Mouse (Mus musculus): ENCODE results near the gene Mamdc4. TPM values are rescaled to one million over a fixed set of nuclear protein-coding genes. Genes with fewer than 3 reads are reported as not detected.
"Not testable (repeated sequence)": the region's sequence is repeated elsewhere in the genome, so short reads cannot be mapped to it uniquely, and the experiment has no call there.

Gene Mamdc4
- total RNA-seq, 2 experiments from 2014 or later, result 1.7 to 2.6 TPM

DNA sequence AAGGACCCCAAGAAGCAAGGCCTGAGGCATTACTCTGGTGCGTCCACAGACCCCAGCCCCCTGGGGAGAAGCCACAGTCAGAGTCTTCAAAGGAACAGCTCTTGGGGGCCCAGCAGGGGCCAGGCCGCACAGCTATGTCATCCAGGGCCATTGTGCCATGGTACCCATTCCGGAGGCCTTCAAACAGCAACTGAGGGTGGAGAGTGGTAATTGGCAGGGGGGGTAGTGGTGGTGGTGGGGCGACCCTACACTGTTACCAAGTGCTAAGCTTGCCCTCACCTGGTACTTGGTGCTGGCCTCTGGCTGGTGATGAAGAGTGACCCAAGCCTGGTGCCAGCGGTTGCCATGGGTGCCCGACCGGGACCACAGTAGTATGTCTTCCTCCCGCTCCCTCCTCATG lies 8.9 kb downstream of the Mamdc4 start:
- no peak for DNase-seq (ENCODE audit: low spot score in 2 of 2)

DNA sequence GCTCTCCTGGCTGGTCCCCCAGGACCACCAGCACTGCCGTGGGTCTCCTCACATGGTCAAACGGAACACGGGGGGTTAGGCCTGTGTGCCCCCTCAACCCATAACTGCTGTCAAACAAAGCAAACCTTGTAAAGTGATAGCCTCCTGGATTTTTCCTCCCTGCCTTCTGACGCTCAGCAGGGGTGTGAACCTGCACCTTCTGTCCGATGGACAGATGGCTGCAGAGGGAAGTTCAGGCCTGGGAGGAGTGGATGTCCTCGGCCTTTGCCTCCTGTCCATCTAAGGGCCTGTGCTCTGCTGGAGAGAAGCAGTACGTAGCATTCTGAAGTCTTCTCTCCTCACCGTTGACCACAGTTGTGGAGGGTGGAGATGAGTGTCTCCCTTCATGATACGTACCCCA lies 12.7 kb downstream of the Mamdc4 start:
- DNase-seq (ENCODE audit: low spot score in 2 of 2), result no peak

DNA sequence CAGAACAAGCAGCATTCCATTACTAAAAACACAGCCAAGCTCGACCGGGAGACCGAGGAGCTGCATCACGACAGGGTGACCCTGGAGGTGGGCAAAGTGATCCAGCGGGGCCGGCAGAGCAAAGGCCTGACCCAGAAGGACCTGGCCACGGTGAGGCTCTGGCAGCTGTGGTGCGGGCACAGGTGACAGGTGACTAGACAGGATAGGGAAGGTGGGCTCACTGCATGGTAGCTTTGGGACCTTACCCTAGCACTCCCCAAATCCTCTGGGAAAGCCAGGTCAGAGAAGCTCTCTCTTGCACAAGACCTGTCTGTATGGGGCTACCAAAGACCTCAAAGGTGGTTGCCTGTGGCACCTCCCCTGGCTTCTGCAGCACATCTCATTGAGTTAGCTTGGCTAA lies 14.1 kb downstream of the Mamdc4 start:
- DNase-seq (ENCODE audit: low spot score in 2 of 2), result no peak

DNA sequence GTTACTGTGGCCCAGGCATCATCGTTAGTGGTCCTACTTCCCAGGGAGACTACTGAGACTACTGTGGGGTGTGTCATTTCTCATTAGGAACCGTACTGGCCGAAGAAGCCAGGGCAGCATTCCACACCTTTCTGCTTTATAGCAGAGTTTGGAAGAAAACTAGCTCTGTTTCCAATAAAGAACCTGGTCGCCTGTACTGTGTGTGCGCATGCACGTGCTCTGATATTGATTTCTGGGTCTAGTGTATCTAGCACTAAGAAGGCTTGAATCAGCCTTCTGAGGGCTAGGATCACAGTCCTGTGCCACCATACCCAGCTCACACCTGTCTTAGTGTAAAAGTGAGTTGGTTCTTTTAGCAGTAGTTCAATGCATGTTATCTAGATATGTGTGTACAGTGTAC lies 15.9 kb downstream of the Mamdc4 start:
- no peak for DNase-seq (ENCODE audit: low spot score in 2 of 2)

DNA sequence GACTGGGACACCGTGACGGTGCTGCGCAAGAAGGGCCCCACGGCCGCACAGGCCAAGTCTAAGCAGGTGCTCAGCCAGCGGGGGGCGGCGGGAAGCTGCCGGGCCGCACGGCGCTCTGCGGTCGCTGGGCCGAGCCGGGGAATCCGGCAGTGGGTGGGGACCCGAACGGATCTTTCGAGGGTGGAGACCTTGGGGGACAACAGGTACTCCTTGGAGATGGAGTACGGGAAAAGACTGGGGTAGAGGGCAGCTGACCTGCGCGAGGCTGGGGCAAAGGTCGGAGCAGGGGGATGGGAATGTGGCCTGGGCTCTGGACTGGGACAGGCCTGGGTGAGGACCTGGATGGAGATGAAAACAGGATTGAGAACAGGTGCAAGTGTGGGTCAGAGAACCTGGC lies 16.7 kb downstream of the Mamdc4 start:
- DNase-seq (ENCODE audit: low spot score in 2 of 2), result no peak

DNA sequence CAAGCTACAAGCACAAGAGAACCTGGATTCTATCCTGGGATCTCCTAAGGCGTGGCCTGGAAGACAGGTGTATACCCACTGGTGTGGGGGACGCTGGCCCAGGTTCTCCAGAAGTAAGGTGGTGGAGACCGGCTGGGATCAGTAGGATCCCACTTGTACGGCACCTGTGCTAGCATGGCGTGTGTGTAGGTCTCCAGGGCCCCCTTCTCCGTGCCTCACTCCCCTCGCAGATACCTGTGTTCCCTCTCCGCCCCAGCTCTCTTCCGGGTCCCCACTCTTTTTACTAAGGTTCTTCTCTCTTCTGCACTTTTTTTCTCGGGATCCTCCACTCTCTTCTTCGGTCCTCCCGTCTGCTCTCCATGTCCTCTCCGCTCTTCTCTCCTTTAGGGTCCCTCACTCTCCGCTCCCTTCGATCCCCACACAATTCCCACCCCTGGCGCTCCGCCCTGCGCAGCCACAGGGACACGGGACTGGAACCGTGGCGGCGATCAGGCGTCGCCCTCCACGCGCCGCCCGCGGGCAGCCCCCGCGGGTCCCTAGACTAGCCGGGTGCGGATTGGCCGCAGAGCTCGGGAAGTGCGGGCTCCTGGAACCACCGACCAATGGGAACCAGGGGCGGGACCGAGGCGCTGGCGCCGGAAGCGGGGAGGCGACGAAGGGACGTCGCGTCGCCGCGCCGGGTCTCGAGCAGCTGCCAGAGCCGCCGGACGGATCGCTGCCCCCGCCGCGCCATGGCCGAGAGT lies 17.3 kb downstream of the Mamdc4 start, which contains the start of gene Edf1:
Gene Edf1, plus strand, starts transcription at position 627 of the 743 bp plus-strand sequence.
- peak; percentile 91 to 96 for DNase-seq (ENCODE audit: low spot score in 2 of 2)

DNA sequence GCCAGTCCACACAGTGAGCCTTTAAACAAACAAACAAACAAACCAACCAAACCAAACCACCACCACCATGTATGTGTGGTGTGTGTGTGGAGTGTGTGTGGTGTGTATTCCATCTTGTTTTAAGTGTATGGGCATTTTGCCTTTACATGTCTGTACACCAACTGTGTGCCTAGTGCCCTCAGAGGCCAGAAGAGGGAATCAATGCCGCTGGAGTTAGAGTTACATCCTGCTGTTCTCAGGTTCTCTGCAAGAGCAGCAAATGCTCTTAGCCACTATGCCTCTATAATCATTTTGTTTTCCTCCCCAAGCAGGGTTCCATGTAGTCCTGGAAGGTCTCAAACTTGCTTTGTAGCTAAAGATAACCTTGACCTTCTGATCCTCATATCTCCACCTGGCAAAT lies 18.3 kb downstream of the Mamdc4 start:
- DNase-seq (ENCODE audit: low spot score in 2 of 2), result no peak

DNA sequence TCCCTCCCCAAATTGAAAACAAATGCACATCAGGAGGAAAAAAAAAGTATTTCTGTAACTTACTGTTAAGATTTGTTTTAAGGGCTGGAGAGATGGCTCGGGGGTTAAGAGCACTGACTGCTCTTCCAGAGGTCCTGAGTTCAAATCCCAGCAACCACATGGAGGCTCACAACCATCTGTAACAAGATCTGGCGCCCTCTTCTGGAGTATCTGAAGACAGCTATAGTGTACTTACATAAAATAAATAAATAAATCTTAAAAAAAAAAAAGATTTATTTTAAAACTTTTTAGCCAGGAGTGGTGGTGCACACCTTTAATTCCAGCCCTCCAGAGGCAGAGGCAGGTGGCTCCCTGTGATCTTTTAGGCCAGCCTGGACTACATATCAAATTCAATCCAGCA lies 19.2 kb downstream of the Mamdc4 start:
- not testable (repeated sequence) for DNase-seq (ENCODE audit: low spot score in 2 of 2)

DNA sequence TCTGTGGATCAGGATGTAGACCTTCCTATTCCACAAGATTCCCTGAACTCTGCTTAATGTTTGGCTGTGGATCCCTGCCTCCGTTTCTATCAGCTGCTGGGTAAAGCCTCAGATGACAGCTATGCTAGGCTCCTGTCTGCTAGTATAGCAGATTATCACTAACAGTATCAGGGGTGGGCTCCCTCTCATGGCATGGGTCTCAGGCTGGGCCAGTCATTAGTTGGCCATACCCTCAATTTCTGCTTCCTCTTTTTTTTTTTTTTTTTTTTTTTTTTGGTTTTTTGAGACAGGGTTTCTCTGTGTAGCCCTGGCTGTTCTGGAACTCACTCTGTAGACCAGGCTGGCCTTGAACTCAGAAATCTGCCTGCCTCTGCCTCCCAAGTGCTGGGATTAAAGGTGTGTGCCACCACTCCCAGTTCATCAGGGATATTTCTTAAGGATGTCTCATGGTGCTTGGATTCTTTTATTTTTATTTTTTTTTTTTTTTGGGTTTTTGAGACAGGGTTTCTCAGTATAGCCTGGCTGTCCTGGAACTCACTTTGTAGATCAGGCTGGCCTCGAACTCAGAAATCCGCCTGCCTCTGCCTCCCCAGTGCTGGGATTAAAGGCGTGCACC lies 21.4 kb downstream of the Mamdc4 start:
- not testable (repeated sequence) for DNase-seq (ENCODE audit: low spot score in 2 of 2)

DNA sequence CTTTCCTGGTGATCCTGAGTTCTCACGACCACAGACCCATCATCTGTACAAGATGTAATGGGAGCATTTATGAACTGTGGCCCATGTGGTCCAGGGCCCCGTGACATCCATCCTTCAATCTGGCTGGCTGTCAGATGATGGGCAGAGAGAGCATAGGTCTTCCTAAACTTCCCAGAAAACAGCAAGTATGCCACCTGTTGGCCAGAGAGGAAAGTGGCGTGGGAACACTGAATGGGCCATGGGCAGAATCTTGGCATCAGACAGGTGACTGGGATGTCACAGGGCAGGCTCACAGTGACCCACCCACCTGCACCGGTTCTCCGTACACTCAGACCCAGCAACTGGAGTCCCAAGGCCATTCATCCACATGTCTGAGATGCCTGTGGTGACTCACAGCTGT lies 23.5 kb downstream of the Mamdc4 start:
- peak in 1 of 2 experiments; percentile 47 for DNase-seq (ENCODE audit: low spot score in 2 of 2)

DNA sequence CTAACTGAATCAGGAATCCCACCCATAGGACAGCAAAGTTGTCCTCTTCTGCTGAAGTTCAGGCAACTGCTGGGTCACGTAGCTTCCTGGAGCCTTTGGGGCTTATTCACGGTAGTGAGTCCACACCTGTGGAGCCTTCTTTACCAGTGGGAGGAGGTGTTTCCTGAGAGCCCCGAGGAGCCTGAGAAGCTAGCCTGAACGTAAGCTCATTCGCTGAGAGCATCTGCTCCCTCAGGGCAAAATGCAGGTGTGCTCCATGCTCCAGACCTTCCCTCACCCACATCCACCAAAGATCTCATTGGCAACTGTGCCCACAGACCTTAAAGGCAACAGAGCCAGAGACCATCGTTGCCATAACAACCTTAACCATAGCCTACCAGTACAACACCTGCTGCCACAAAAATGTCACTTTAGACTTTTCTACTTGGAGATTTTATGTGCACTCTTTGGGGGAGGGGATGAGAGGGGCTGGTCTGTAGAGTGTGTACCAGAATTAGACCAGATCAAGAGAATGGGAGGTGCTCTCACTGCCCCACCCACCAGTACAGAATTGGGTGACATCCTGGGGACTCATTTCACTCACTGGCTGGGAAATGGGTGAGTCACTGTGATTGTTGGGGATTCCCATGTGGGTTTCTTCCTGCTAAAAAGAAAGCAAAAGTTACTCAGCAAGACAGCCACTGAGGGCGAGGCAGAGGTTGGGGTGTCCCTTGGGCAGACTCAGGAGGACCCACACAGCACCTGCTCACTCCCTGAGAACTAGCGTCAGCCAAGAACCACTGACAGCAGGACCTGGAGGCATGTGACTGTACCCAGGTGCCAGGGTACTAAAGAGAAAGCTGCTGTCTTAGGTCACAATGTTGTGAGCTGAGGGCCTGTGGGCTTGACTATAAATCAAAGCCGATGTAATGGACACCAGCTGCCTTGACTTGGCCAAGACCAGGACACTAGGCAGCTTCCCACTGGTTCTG lies 25.3 kb downstream of the Mamdc4 start:
- DNase-seq (ENCODE audit: low spot score in 2 of 2), result no peak

DNA sequence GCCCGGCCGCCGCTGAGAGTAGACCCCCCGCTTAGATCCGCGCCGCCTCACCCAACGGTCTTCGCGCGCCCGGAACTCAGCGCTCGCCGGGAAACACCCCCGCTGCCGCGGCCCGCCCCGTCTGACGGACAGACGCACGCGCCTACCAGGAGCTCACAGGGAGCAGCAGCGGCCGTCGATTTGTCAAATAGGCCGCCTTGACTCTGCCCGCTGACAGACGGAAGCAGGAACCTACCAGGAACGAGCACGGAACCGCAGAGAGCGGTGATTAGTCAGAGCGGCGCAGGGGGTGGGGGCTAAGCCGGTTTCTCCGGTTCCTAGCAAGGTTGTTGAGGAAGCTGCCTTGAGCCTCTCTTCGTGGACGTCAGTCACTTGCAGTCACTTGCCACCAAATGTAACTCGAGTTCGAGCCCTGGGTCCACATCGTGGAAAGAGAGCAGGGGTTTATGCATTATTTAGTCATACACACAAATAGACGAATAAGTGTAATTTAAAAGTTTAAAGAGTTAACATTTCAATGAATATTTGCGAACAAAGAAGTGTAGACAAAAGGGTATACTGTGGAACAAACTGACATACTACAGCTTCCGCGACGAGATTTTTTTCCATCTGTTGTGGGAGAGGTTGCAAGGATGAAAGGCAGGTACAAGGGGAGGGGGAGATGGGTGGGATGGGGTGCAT lies 27.7 kb downstream of the Mamdc4 start, which contains the start of gene Traf2:
Gene Traf2, minus strand, starts transcription at position 130 of the 681 bp plus-strand sequence.
- peak; percentile 98 to 99 for DNase-seq (ENCODE audit: low spot score in 2 of 2)

DNA sequence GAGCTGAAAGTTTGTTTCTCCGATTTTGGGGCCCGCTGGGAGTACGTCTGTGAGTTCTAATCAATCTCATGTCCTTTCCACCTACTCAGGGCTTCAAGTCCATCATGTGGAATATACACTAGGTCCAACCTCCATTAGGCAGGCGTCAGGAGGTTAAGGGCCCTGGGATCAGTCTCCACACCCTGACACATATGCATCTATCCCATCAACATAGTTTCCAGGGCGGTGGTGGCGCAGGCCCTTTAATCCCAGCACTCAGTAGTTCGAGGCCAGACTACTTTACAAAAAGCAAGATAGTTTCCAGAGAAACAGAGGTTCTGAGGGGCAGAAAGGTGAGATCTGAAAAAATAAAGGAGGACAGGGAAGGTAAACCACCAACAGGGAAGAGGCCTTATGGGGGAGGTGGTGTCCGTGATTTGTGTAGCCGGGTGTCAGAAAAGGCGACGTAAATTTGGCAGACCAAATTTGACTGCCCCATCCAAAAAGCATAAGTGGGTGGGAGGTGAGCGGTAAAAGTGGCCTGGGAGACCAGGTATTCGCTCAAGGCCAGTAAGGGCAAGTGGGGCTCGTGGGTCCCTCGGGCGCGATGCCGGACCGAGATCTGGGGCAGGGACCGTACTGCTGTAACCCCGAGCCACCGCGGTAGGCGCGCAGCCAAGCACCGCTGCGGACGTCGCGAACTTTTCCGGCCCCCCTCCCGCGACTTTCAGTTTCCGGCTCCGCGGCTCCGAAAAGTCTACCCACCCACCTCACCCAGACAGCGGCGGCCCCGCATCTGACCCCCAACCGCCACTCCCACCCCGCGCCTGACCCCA lies 28.4 kb downstream of the Mamdc4 start:
- DNase-seq (ENCODE audit: low spot score in 2 of 2), result peak in 1 of 2 experiments; percentile 43

DNA sequence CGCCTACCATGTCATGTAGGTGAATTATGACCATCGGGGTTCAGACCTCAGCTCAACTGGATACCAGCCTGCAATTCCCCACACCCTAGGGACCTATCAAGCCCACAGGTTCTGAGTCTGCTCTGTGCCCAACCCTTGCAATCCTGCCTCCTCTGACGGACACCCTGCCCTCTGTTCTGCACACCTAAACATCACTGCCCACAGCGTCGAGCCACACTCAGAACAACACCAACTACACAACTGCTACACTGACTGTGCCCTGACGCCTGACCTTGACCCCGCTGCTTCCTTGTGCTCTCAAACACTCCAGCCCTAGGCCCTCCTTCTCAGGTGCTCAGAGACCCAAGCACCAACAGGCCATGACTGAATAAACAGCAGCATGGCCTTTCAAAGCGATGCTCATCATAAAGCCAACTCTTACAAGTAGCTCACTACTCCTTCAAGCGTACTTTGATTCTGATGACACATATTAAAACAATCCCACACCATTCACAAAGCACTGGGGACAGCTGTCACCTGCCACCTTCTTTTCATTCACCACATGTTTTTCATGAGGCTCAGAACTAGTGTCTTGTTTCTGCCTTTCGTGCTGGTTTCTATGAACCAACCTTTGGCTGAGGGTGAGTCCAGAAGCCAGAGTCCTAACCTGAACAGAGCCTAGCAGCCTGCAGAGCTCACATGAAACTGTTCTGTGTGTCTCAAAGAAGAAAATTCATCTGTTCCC lies 32.8 kb downstream of the Mamdc4 start:
- no peak for DNase-seq (ENCODE audit: low spot score in 2 of 2)

DNA sequence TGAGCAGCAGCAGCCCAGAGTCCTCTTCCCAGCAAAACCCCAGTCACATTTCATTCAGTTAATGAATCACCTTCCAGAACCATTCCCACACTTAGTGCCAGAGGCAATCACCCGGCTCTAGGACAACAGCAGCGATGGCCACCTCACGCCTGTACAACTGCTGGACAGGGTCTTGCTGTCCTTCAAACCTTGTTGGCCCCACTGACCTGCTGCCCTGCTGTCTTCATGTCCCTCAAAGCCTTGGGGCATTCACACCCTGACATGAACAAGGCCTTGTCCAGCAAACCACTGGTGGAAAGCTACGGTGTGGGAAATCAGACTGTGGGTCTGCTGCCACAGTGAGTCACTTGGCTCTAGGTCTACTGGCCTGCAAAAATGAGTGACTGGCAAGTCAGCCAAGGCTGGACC lies 34.1 kb downstream of the Mamdc4 start:
- no peak for DNase-seq (ENCODE audit: low spot score in 2 of 2)

DNA sequence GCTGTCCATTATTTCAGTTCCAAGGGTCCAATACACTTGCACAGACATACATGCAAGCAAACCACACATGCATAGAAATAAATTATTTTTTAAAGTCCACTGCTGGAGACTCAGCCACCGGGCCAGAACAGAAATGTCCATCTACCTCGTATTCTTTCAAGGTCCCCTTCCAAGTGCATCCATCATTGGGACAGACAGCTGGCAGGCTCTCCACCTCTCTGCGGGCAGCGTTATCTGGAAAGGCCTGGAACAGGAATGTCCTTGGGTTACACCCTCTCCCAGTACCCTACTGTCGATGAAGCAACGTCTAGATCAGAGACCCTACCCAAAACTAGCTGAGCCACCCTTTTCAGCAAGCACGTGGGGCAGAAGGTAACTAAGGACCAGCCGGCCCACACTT lies 38.1 kb downstream of the Mamdc4 start:
- DNase-seq (ENCODE audit: low spot score in 2 of 2), result no peak

DNA sequence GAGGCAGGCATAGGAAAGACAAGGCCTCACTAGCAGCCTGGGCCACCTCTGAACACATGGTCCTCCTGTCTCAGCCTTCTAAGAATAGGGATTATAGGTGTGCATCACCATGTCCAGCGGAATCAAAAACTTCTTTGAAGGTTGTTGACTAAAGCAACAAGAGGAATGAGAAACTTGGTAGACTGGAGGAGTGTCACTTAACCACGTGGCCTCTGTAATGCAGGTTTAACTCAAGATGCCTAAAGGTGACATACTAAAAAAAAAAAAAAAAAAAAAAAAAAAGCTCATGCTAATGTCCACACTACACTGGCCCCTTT lies 39.8 kb downstream of the Mamdc4 start:
- no peak for DNase-seq (ENCODE audit: low spot score in 2 of 2)

DNA sequence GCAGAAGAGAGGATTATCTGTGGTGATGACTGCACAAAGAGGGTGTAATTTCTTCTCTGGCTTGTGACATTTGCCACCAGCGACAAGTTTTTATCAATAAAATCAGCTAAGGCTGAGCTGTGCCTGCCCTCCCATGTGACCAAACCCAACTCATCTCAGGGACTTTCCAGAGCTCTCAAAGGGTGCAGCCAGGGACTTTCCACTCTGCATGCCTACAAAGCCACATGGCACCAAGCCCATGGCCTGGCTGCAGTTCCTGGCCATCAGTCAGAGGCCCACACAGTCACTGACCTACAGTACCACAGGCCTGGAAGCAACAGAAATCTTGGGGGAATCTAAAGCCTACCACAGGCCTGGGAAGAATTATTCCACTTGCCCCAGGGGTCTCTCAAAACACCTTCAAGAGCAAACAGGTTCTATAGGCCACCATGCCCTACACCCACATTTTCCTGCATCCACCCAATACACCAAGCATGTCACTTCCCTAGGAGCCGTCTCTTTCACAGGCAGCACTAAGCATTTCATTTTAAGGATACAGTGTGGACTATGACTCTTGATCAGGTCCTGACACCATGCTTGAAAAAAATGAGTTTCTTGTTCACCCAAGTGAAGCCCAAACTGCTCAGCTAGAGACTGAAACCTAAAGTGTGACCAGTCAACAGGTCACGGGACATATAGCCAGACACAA lies 40.3 kb downstream of the Mamdc4 start:
- DNase-seq (ENCODE audit: low spot score in 2 of 2), result no peak

DNA sequence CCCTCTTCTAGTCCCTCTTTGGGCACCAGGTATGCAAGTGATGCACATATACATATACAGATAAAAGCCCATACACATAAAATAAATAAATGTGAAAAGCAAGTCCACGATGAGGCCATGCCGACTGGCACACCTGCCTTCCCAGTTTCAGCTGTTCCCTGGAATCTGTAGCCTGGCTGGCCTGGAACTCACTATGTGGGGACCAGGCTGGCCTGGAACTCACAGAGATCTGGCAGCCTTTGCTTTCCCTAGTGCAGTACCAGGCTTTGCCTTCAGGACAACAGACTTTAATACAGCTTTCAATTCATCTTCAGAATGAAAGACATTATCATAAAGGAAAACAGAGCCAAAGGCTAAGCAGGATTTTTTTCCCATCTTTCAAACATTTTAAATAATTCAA lies 40.9 kb downstream of the Mamdc4 start:
- no peak for DNase-seq (ENCODE audit: low spot score in 2 of 2)

Data from layer of hippocampus, postnatal 14 days (tissue).